Mouse (Mus musculus) neural tube, embryonic 12.5 days (tissue): Measurements from ENCODE around the gene Krt20. TPM values are rescaled to one million over a fixed set of nuclear protein-coding genes. Genes with fewer than 3 reads are reported as not detected.

Source experiments
- ATAC-seq: fragments of 200-750 bp; cut with Nextera tagmentation; 2 replicates; pipeline ENCODE4 v1.8.0; 2017; ENCODE audit warnings: low read depth, mild to moderate bottlenecking, moderate TSS enrichment, moderate library complexity; ENCODE audit not compliant: low FRiP score
- H3K27ac ChIP-seq: fragments of 300-500 bp; sonication (generic); 2 replicates; pipeline ENCODE4 v1.5.1; 2016
- H3K27me3 ChIP-seq: fragments of 300-500 bp; sonication (generic); replicated peaks from 2 replicates; pipeline ENCODE4 v1.6.1; 2016; ENCODE audit warnings: mild to moderate bottlenecking
- H3K36me3 ChIP-seq: fragments of 300-500 bp; sonication (generic); 2 replicates; pipeline ENCODE4 v1.6.1; 2016; ENCODE audit warnings: mild to moderate bottlenecking
- H3K4me1 ChIP-seq: fragments of 300-500 bp; sonication (generic); 2 replicates; pipeline ENCODE4 v1.6.1; 2016
- H3K4me2 ChIP-seq: fragments of 300-500 bp; sonication (generic); replicated peaks from 2 replicates; pipeline ENCODE4 v1.6.1; 2016; ENCODE audit warnings: mild to moderate bottlenecking
- H3K4me3 ChIP-seq: fragments of 300-500 bp; sonication (generic); 2 replicates; pipeline ENCODE4 v1.5.1; 2016
- H3K9ac ChIP-seq: fragments of 300-500 bp; sonication (generic); 2 replicates; pipeline ENCODE4 v1.6.1; 2016; ENCODE audit warnings: mild to moderate bottlenecking
- H3K9me3 ChIP-seq: fragments of 300-500 bp; sonication (generic); 2 replicates; pipeline ENCODE4 v1.6.1; 2016; ENCODE audit warnings: mild to moderate bottlenecking
- whole genome bisulfite sequencing: fragments of 180-500 bp; shearing (Covaris S2); methylation state at CpG from one replicate; pipeline ENCODE4 v1.1.7; 2016; 5-methylcytosine and 5-hydroxymethylcytosine counted together
- polyA plus RNA-seq: library from polyadenylated mRNA; unstranded; fragments of >200 nt; fragmentation: Nextera tagmentation; extraction: Ambion mirVana; gene quantifications from 2 replicates; pipeline ENCODE4 v1.2.1, GENCODE M21; 2016

Krt20 gene
- polyA plus RNA-seq, 1 experiment from 2014 or later = 0.38 TPM

GRCm38 (mm10) chr11:99399956-99400549 is 37.9 kb downstream of the Krt20 start:
- ATAC-seq = no peak
- no peaks in the 10 kb centered on the region for H3K9me3 ChIP-seq

DNA sequence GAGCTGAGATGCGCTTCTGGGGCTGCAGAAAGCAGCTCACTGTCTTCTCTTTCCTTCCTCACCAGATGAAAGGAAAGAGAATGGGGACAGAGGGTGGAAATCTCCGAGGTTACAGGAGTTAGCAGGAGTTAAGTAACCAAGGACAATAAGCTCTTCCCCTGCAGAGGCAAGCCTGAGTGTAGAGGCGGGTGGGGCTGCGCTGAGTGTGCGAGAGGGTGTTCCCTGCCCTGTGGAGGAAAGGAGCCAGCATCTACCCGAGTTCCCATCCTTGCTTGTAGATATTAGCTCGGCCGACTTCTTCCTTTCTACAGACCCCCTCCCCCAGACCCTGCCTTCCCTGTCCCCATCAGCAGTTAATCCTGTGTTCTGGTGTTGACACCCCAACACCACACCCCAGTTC is 39.1 kb downstream of the Krt20 start:
- H3K27me3 ChIP-seq = no peaks in the 10 kb centered on the region
- no peak overlapping the region for H3K27ac ChIP-seq
- WGBS = 82% methylated on average over 8 of the region's 8 CpGs
- H3K4me2 ChIP-seq = no peak overlapping the region
- no peaks in the 10 kb centered on the region for H3K36me3 ChIP-seq
- no peak overlapping the region for H3K9ac ChIP-seq
- ATAC-seq = no peak
- H3K9me3 ChIP-seq = no peaks in the 10 kb centered on the region
- no peak overlapping the region for H3K4me3 ChIP-seq
- H3K4me1 ChIP-seq = no peaks in the 10 kb centered on the region

More at GRCm38 (mm10) chr11:99399956-99400549, 37.9 kb downstream of the Krt20 start:
- Histone ChIP-seq H3K27me3 (no peaks in the 10 kb centered on the region), H3K4me3 (no peak overlapping the region), H3K36me3 (no peaks in the 10 kb centered on the region), H3K9ac (no peak overlapping the region), H3K27ac (no peak overlapping the region), H3K4me1 (no peaks in the 10 kb centered on the region), H3K4me2 (no peak overlapping the region)
- 87% methylated on average over 13 of the region's 13 CpGs for WGBS

GRCm38 (mm10) chr11:99398084-99398483 is 39.9 kb downstream of the Krt20 start:
- ATAC-seq = no peak
- no peaks in the 10 kb centered on the region for H3K36me3 ChIP-seq
- H3K4me1 ChIP-seq = no peaks in the 10 kb centered on the region
- H3K27me3 ChIP-seq = no peaks in the 10 kb centered on the region
- WGBS = 80% methylated on average over 3 of the region's 3 CpGs
- H3K9ac ChIP-seq = no peak overlapping the region
- no peak overlapping the region for H3K27ac ChIP-seq
- no peak overlapping the region for H3K4me2 ChIP-seq
- no peak overlapping the region for H3K4me3 ChIP-seq
- H3K9me3 ChIP-seq = no peaks in the 10 kb centered on the region

- Histone ChIP-seq H3K9ac (no peak overlapping the region), H3K27ac (no peak overlapping the region), H3K4me1 (no peaks in the 10 kb centered on the region), H3K9me3 (no peaks in the 10 kb centered on the region), H3K27me3 (no peaks in the 10 kb centered on the region), H3K4me2 (no peak overlapping the region), H3K36me3 (no peaks in the 10 kb centered on the region), H3K4me3 (no peak overlapping the region)
- ATAC-seq = no peak
- WGBS = 87% methylated on average over 2 of the region's 2 CpGs
Observed at GRCm38 (mm10) chr11:99396661-99397060, 41.3 kb downstream of the Krt20 start.

DNA sequence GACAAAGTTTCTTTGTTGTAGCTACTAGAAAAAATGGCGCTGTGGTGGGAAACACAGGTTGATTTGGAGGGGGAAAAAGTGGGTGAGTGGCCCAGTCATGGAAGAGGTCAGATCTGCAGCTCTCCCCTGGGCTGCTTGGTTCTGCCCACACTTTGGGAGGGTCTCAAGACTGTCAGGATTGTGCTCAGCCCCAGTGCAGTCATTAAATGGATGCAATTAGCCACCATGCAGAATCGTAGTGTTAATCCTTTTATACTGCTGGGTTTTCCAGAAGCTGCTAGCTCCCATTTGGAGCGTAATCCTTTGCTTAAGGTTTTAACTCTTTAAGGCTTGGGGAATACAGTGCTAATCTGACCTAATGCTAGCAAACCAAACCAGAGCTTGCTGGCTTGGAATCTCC is 41.9 kb downstream of the Krt20 start:
- WGBS = 42% methylated on average over 3 of the region's 3 CpGs
- no peak overlapping the region for H3K4me3 ChIP-seq
- H3K4me2 ChIP-seq = no peak overlapping the region
- H3K4me1 ChIP-seq = no peaks in the 10 kb centered on the region
- no peaks in the 10 kb centered on the region for H3K9me3 ChIP-seq
- H3K9ac ChIP-seq = no peak overlapping the region
- H3K27ac ChIP-seq = no peak overlapping the region
- no peaks in the 10 kb centered on the region for H3K27me3 ChIP-seq
- H3K36me3 ChIP-seq = no peaks in the 10 kb centered on the region
- no peak for ATAC-seq

GRCm38 (mm10) chr11:99392492-99392891 is 45.5 kb downstream of the Krt20 start:
- no peak overlapping the region for H3K9ac ChIP-seq
- H3K36me3 ChIP-seq = no peaks in the 10 kb centered on the region
- H3K27me3 ChIP-seq = no peaks in the 10 kb centered on the region
- H3K4me1 ChIP-seq = no peaks in the 10 kb centered on the region
- H3K9me3 ChIP-seq = no peaks in the 10 kb centered on the region
- H3K4me2 ChIP-seq = no peak overlapping the region
- H3K4me3 ChIP-seq = no peak overlapping the region
- no peak overlapping the region for H3K27ac ChIP-seq
- ATAC-seq = no peak
- WGBS = 88% methylated on average over 10 of the region's 10 CpGs

DNA sequence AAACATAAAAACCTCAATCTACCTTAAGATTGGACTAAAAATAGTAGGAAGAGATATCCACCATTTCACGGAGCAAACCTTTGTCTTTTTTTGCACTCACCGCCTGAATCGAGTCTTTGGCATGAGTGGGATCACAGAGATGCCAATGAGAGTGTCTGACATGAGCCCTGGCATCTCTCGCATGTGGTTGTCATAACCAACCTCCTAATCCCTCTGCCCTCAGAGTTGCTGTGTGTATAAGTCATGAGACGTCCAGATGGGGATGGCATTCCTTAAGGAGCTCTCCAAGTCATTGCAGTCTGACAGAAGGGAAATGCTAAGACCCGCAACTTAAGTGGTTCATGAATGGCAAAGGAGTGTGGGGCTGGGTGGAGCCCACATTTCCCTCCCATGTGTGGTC is 46.6 kb downstream of the Krt20 start:
- H3K4me1 ChIP-seq = no peaks in the 10 kb centered on the region
- H3K9ac ChIP-seq = no peak overlapping the region
- H3K36me3 ChIP-seq = no peaks in the 10 kb centered on the region
- no peaks in the 10 kb centered on the region for H3K9me3 ChIP-seq
- no peak overlapping the region for H3K4me3 ChIP-seq
- no peaks in the 10 kb centered on the region for H3K27me3 ChIP-seq
- no peak overlapping the region for H3K27ac ChIP-seq
- 88% methylated on average over 6 of the region's 6 CpGs for WGBS
- ATAC-seq = no peak
- no peak overlapping the region for H3K4me2 ChIP-seq

DNA sequence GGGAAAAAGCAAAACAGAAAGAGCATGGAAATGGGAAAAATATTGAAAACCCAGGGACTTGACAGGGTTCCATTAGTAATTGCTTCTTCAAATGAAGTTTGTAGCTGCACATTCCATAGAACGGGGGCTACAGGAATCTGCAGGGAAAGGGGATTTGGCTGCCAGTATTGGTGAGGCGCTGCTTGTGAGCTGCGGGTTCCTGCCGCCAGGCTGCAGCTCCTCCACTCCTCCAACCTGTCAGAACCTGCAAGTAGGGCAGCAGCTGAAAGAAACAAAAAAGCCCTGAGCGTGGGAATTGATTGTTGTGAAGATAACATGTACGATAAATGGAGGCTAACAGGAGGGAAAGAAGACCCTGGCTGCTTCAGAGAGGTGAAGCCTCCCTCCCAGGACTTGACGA is 47.1 kb downstream of the Krt20 start:
- Histone ChIP-seq H3K9ac (no peak overlapping the region), H3K27ac (no peak overlapping the region), H3K4me3 (no peak overlapping the region), H3K36me3 (no peaks in the 10 kb centered on the region), H3K4me2 (no peak overlapping the region), H3K9me3 (no peaks in the 10 kb centered on the region), H3K27me3 (no peaks in the 10 kb centered on the region), H3K4me1 (no peaks in the 10 kb centered on the region)
- ATAC-seq = no peak
- 77% methylated on average over 7 of the region's 7 CpGs for WGBS

DNA sequence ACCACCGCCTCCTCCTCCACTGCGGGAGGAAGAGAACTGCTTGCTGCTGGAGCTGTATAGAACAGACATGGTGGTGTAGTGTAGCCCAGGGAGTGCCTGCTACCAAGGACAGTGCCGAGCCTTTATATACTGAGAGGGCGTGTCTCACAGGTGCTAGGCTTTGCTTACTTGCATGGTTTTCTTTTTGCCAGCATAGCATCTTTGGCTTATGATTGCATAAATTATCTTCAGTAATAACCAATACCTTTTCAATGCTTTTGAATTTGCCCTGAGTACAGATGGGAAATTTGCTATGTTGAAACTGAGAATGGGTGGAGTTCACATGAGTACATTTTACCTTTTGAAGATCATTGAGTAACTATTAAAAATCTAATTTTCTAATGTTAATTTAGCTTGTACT is 48.7 kb downstream of the Krt20 start, which contains the start of gene Krt10:
Gene Krt10 (minus strand): TSS at position 101 of the 400 bp plus-strand sequence.
- no peak within 1 kb of the TSS for H3K4me3 ChIP-seq
- WGBS = 87% methylated on average over 4 of the region's 4 CpGs
- no peaks in the 10 kb centered on the region for H3K4me1 ChIP-seq
- H3K36me3 ChIP-seq = no peaks in the 10 kb centered on the region
- 0 out of 2 replicates have a peak within 1 kb of the TSS, but pooled peaks have one; percentile 3 for H3K9ac ChIP-seq
- no peak within 1 kb of the TSS for H3K4me2 ChIP-seq
- no peaks in the 10 kb centered on the region for H3K9me3 ChIP-seq
- H3K27ac ChIP-seq = no peak within 1 kb of the TSS
- peaks cover 3% of the 10 kb centered on the region; the same call in 1 of the 2 replicates for H3K27me3 ChIP-seq
- ATAC-seq = no peak

DNA sequence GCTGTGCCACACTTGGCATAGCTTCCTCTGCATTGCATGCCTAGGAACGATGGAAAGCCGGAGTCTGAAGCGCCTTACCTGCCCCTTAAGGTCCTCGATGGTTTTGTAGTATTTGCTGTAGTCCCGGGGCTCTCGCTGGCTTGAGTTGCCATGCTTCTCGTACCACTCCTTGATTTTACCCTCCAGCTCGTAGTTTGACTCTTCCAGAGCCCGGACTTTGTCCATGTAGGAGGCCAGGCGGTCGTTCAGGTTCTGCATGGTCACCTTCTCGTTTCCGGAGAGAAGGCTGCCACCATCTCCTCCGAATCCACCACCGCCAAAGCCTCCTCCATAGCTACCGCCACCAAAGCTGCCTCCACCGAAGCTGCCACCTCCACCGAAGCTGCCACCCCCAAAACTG is 49.3 kb downstream of the Krt20 start:
- 94% methylated on average over 18 of the region's 18 CpGs for WGBS
- no peak overlapping the region for H3K4me3 ChIP-seq
- no peaks in the 10 kb centered on the region for H3K36me3 ChIP-seq
- no peak overlapping the region for H3K27ac ChIP-seq
- no peak for ATAC-seq
- H3K9me3 ChIP-seq = no peaks in the 10 kb centered on the region
- no peak overlapping the region for H3K9ac ChIP-seq
- no peaks in the 10 kb centered on the region for H3K4me1 ChIP-seq
- no peak overlapping the region for H3K4me2 ChIP-seq
- H3K27me3 ChIP-seq = peaks cover 5% of the 10 kb centered on the region; the same call in 1 of the 2 replicates

- 2% methylated on average over 71 of the region's 71 CpGs for WGBS
- Histone ChIP-seq H3K9me3 (no peaks in the 10 kb centered on the region), H3K9ac (peak overlapping the region; percentile 66), H3K4me2 (peak overlapping the region; percentile 70), H3K4me1 (no peaks in the 10 kb centered on the region), H3K36me3 (no peaks in the 10 kb centered on the region), H3K27ac (peak overlapping the region; percentile 89), H3K27me3 (peaks cover 9% of the 10 kb centered on the region), H3K4me3 (peak overlapping the region; percentile 53)
- peak; percentile 81 for ATAC-seq
Observed at GRCm38 (mm10) chr11:99385813-99386721, 51.9 kb downstream of the Krt20 start.

GRCm38 (mm10) chr11:99379568-99379967 is 58.4 kb downstream of the Krt20 start:
- Histone ChIP-seq H3K9ac (no peak overlapping the region), H3K9me3 (no peaks in the 10 kb centered on the region), H3K36me3 (no peaks in the 10 kb centered on the region), H3K4me1 (no peaks in the 10 kb centered on the region), H3K27me3 (peaks cover 9% of the 10 kb centered on the region), H3K4me3 (no peak overlapping the region), H3K27ac (no peak overlapping the region), H3K4me2 (no peak overlapping the region)
- ATAC-seq = no peak
- 17% methylated on average over 5 of the region's 5 CpGs for WGBS
